10 mouse cellular contexts compared by ENCODE assay signal in genomic region chr8:124758544-124758943, GRCm38 (mm10). TPM values are rescaled to one million over a fixed set of nuclear protein-coding genes. Genes with fewer than 3 reads are reported as not detected.
A peak's percentile ranks its signal among the peaks of the same experiment; 100 is the strongest.
DNase-seq lines count a peak whose midpoint lies in the region; ATAC-seq and TF ChIP-seq lines count a peak whose summit lies in the region.
"Had no signal": no experiment of that assay in that cellular context is flagged by ENCODE, and none has a peak within 500 bp of the region (broad histone marks: within the 10 kb centered on the region; RNA-seq: fewer than 3 reads in every experiment).

No protein-coding gene starts in this region.

- TF ChIP-seq CTCF in kidney, postnatal 0 days (IDR thresholded peaks at IDR 0.05; ENCODE audit: low read depth): peak; percentile 68
- TF ChIP-seq CTCF in brain, embryonic 14.5 days (IDR thresholded peaks at IDR 0.05; ENCODE audit: borderline replicate concordance, extremely low read depth, insufficient read depth, insufficient read length): peak; percentile 50; the same call in 1 of the 2 replicates

- no peaks in the 10 kb centered on the region for H3K36me3 ChIP-seq in kidney, postnatal 0 days (ENCODE audit: insufficient read depth, low read length)
- no peaks in the 10 kb centered on the region for H3K36me3 ChIP-seq in kidney, embryonic 16.5 days (ENCODE audit: insufficient read depth, low read length)
- H3K36me3 ChIP-seq: embryonic facial prominence, embryonic 13.5 days had no signal

- DNase-seq in kidney, postnatal 0 days (ENCODE audit: low spot score): peak; percentile 24
- DNase-seq in ES-CJ7 (ENCODE audit: low read depth, low spot score): peak; percentile 80
- DNase-seq in brain, embryonic 14.5 days (ENCODE audit: low read depth): no peak
- DNase-seq in naive thymus-derived CD4-positive, alpha-beta T cell, adult 2 months (ENCODE audit: low read depth): peak; percentile 51
- no peak for DNase-seq in gastrocnemius, postnatal 14 days
- DNase-seq in urinary bladder, postnatal 10 days (ENCODE audit: low spot score): no peak
- no peak for DNase-seq in adrenal gland, adult 18-20 months (ENCODE audit: low spot score in 2 of 2)

- H3K4me2 ChIP-seq in kidney, postnatal 0 days (ENCODE audit: low read length): no peak overlapping the region
- H3K4me2 ChIP-seq in kidney, embryonic 16.5 days (replicated peaks; ENCODE audit: low read depth, low read length): no peak overlapping the region
- H3K4me2 ChIP-seq: embryonic facial prominence, embryonic 13.5 days had no signal

- TF ChIP-seq POLR2A in brain, embryonic 14.5 days (IDR thresholded peaks at IDR 0.05; ENCODE audit: borderline replicate concordance, extremely low read depth, insufficient read depth, insufficient read length, poor library complexity, severe bottlenecking): no peak

- ATAC-seq in kidney, postnatal 0 days (replicated peaks; ENCODE audit: low FRiP score, low read depth): no peak
- no peak for ATAC-seq in kidney, embryonic 16.5 days (ENCODE audit: low FRiP score, low TSS enrichment)

- H3K27me3 ChIP-seq in kidney, postnatal 0 days (ENCODE audit: insufficient read depth, low read length): no peaks in the 10 kb centered on the region
- H3K27me3 ChIP-seq in kidney, embryonic 16.5 days (ENCODE audit: insufficient read depth, low read length): no peaks in the 10 kb centered on the region

- H3K4me3 ChIP-seq in kidney, postnatal 0 days (replicated peaks; ENCODE audit: low read depth, low read length): no peak overlapping the region
- H3K4me3 ChIP-seq in kidney, embryonic 16.5 days (ENCODE audit: low read length): no peak overlapping the region
- H3K4me3 ChIP-seq: embryonic facial prominence, embryonic 13.5 days had no signal

- intact Hi-C loops in gastrocnemius, postnatal 14 days (cut with DNase I; ENCODE audit: low total_unique reads): no loop called here

- H3K4me1 ChIP-seq in kidney, postnatal 0 days (replicated peaks; ENCODE audit: insufficient read depth, low read length): peaks cover 12% of the 10 kb centered on the region; the same call in 1 of the 2 replicates
- H3K4me1 ChIP-seq in kidney, embryonic 16.5 days (ENCODE audit: insufficient read depth, low read length): peaks cover 19% of the 10 kb centered on the region

- H3K9me3 ChIP-seq in kidney, postnatal 0 days (replicated peaks; ENCODE audit: low read length): no peaks in the 10 kb centered on the region
- no peaks in the 10 kb centered on the region for H3K9me3 ChIP-seq in kidney, embryonic 16.5 days (ENCODE audit: low read length)
- H3K9me3 ChIP-seq: embryonic facial prominence, embryonic 13.5 days had no signal

- H3K9ac ChIP-seq in kidney, postnatal 0 days (ENCODE audit: low read depth, low read length): no peak overlapping the region
- no peak overlapping the region for H3K9ac ChIP-seq in kidney, embryonic 16.5 days (replicated peaks; ENCODE audit: low read length)
- H3K9ac ChIP-seq: embryonic facial prominence, embryonic 13.5 days had no signal

- 43% methylated on average over 3 of the region's 3 CpGs for WGBS in kidney, postnatal 0 days
- 44% methylated on average over 3 of the region's 3 CpGs for WGBS in kidney, embryonic 16.5 days

- H3K27ac ChIP-seq in kidney, postnatal 0 days: no peak overlapping the region
- H3K27ac ChIP-seq in kidney, embryonic 16.5 days (ENCODE audit: low read length): no peak overlapping the region
- H3K27ac ChIP-seq: embryonic facial prominence, embryonic 13.5 days had no signal

RNA-seq across cellular contexts. Expression of gene Fam89a, which starts 6.9 kb away (rescaled TPM):
- 4.8 and 5.2 TPM in 2 replicates for polyA plus RNA-seq in kidney, postnatal 0 days (2015; fragmentation: Nextera tagmentation; extraction: Ambion mirVana)
- 3.4 and 4.0 TPM in 2 replicates for polyA plus RNA-seq in kidney, embryonic 16.5 days (2015; fragmentation: Nextera tagmentation; extraction: Ambion mirVana)
- 0.49 and 0.64 TPM in 2 replicates for polyA plus RNA-seq in brain, embryonic 14.5 days (2012; rRNA removed)
- total RNA-seq in gastrocnemius, postnatal 14 days (2021): under 1 TPM; 0.66 to 1.00 TPM
- under 1 TPM in 1 of 2 experiments, not detected in 1; 0.90 TPM for total RNA-seq in adrenal gland, adult 18-20 months (2021)
- total RNA-seq: neutrophil, adult 5-6 weeks had no signal

RNA-seq across cellular contexts. Expression of gene Trim67, which starts 34.3 kb away (rescaled TPM):
- polyA plus RNA-seq in kidney, postnatal 0 days (2015; fragmentation: Nextera tagmentation; extraction: Ambion mirVana): 0.04 TPM in 2 replicates
- 0.05 and 0.09 TPM in 2 replicates for polyA plus RNA-seq in kidney, embryonic 16.5 days (2015; fragmentation: Nextera tagmentation; extraction: Ambion mirVana)
- polyA plus RNA-seq in brain, embryonic 14.5 days (2012; rRNA removed): 41.7 and 81.6 TPM in 2 replicates
- total RNA-seq in gastrocnemius, postnatal 14 days (2021): under 1 TPM; 0.07 to 0.18 TPM
- total RNA-seq in adrenal gland, adult 18-20 months (2021): 1 to 10 TPM; 1.1 to 2.2 TPM
- total RNA-seq: neutrophil, adult 5-6 weeks had no signal

RNA-seq across cellular contexts. Expression of gene Arv1, which starts 36.6 kb away (rescaled TPM):
- 18.5 and 19.9 TPM in 2 replicates for polyA plus RNA-seq in kidney, postnatal 0 days (2015; fragmentation: Nextera tagmentation; extraction: Ambion mirVana)
- 23.8 and 27.2 TPM in 2 replicates for polyA plus RNA-seq in kidney, embryonic 16.5 days (2015; fragmentation: Nextera tagmentation; extraction: Ambion mirVana)
- 45.7 and 53.7 TPM in 2 replicates for polyA plus RNA-seq in brain, embryonic 14.5 days (2012; rRNA removed)
- total RNA-seq in gastrocnemius, postnatal 14 days (2021): 1 to 10 TPM; 2.8 to 3.3 TPM
- 1 to 10 TPM; 9.2 to 9.4 TPM for total RNA-seq in adrenal gland, adult 18-20 months (2021)

RNA-seq across cellular contexts. Expression of gene Ttc13, which starts 36.8 kb away (rescaled TPM):
- 29.0 and 29.9 TPM in 2 replicates for polyA plus RNA-seq in kidney, postnatal 0 days (2015; fragmentation: Nextera tagmentation; extraction: Ambion mirVana)
- 43.5 and 49.9 TPM in 2 replicates for polyA plus RNA-seq in kidney, embryonic 16.5 days (2015; fragmentation: Nextera tagmentation; extraction: Ambion mirVana)
- 56.3 and 57.0 TPM in 2 replicates for polyA plus RNA-seq in brain, embryonic 14.5 days (2012; rRNA removed)
- 10 to 100 TPM; 16.9 to 22.3 TPM for total RNA-seq in gastrocnemius, postnatal 14 days (2021)
- 10 to 100 TPM; 33.0 to 44.0 TPM for total RNA-seq in adrenal gland, adult 18-20 months (2021)

Comparison
In these comparisons a context has a peak if more than half of its experiments do, and no peak if none do; other contexts are left out.
1. DNase-seq: peak in kidney, postnatal 0 days (single experiment), ES-CJ7 (single experiment) and naive thymus-derived CD4-positive, alpha-beta T cell, adult 2 months (single experiment); none in brain, embryonic 14.5 days (single experiment), gastrocnemius, postnatal 14 days (single experiment), urinary bladder, postnatal 10 days (single experiment) and adrenal gland, adult 18-20 months (0 of 2).
2. RNA of gene Trim67, which starts 34.3 kb away (polyA plus RNA-seq): 41.7 to 81.6 TPM in brain, embryonic 14.5 days; 0.05 to 0.09 TPM in kidney, embryonic 16.5 days and 0.04 TPM in kidney, postnatal 0 days; every median in the first group is over 10 times any median in the second.